Mouse (Mus musculus) kidney, postnatal 14 days (tissue): ENCODE results near the gene Tmem253.
"Not testable (repeated sequence)": the region's sequence is repeated elsewhere in the genome, so short reads cannot be mapped to it uniquely, and the experiment has no call there.

ENCODE experiments used
- DNase-seq: peaks from one replicate; pipeline ENCODE4 v3.0.0; 2022; ENCODE audit warnings: mixed read lengths

The Tmem253 gene

GRCm38 (mm10) chr14:52022244-52022708 is 6.8 kb downstream of the Tmem253 start:
- no peak for DNase-seq

- DNase-seq: peak; percentile 94
Observed at GRCm38 (mm10) chr14:52022709-52023459, 7.4 kb downstream of the Tmem253 start.

GRCm38 (mm10) chr14:52024133-52024532 is 8.7 kb downstream of the Tmem253 start:
- no peak for DNase-seq

GRCm38 (mm10) chr14:52026342-52026741 is 10.9 kb downstream of the Tmem253 start:
- no peak for DNase-seq

- DNase-seq: no peak
Observed at GRCm38 (mm10) chr14:52035926-52036325, 20.5 kb downstream of the Tmem253 start.

- no peak for DNase-seq
Observed at GRCm38 (mm10) chr14:52039332-52039731, 23.9 kb downstream of the Tmem253 start.

GRCm38 (mm10) chr14:52042359-52042758 is 26.9 kb downstream of the Tmem253 start, which contains the start of gene Olfr221:
Gene Olfr221, minus strand, starts transcription at chr14:52042459.
- not testable (repeated sequence) for DNase-seq

GRCm38 (mm10) chr14:52043446-52043845 is 28.0 kb downstream of the Tmem253 start:
- DNase-seq: peak; percentile 4

- DNase-seq: peak; percentile 38
Observed at GRCm38 (mm10) chr14:52044901-52045678, 29.6 kb downstream of the Tmem253 start.

GRCm38 (mm10) chr14:52045966-52046565 is 30.6 kb downstream of the Tmem253 start:
- no peak for DNase-seq

- DNase-seq: not testable (repeated sequence)
Observed at GRCm38 (mm10) chr14:52052720-52053119, 37.3 kb downstream of the Tmem253 start.

GRCm38 (mm10) chr14:52059982-52060381 is 44.5 kb downstream of the Tmem253 start:
- no peak for DNase-seq

- no peak for DNase-seq
Observed at GRCm38 (mm10) chr14:52060800-52061199, 45.3 kb downstream of the Tmem253 start.

GRCm38 (mm10) chr14:52061798-52062197 is 46.3 kb downstream of the Tmem253 start:
- DNase-seq: no peak

- no peak for DNase-seq
Observed at GRCm38 (mm10) chr14:52066135-52066534, 50.7 kb downstream of the Tmem253 start.
